Mouse (Mus musculus): ENCODE measurements around the gene Nop16.

DNA sequence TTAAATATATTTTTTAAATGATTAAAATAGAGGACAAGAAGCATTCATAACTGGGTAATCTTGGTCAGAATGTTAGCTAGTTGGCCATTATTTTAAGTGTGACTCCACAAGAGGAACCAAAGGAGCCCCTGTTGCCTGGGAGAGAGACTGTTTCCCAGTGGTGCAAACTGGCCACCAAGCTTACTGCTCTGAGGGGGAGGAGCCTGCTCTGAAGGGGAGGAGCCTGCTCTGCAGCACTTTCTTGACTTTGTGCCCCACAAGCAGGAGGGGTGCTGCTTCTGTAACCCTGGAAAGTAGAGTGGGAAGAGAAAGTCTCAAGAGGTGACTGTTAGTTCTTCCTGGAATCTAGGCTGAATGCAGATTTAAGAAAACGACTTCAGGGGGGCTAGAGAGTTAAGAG, 20.6 kb downstream of the Nop16 start:
- TF ChIP-seq CTCF (IDR thresholded peaks at IDR 0.05; ENCODE audit: extremely low read depth, insufficient read depth, low read length) (no peak), POLR2A (IDR thresholded peaks at IDR 0.05; ENCODE audit: extremely low read depth, insufficient read depth, low read length) (no peak)
